Mouse (Mus musculus) C3H10T1/2 (cell line): ENCODE results near the gene Uba2. TPM values are rescaled to one million over a fixed set of nuclear protein-coding genes. Genes with fewer than 3 reads are reported as not detected.

Experiments used
- polyA plus RNA-seq, 2 experiments: library from polyadenylated mRNA; unstranded; fragments of >200 nt; fragmentation: generic; extraction: Trizol; gene quantifications; one replicate each; pipeline ENCODE4 v1.2.1; 2012; ENCODE audit warnings: missing spikeins in 2 of 2

The Uba2 gene
- 10 to 100 TPM; 12.7 to 51.9 TPM for polyA plus RNA-seq

DNA sequence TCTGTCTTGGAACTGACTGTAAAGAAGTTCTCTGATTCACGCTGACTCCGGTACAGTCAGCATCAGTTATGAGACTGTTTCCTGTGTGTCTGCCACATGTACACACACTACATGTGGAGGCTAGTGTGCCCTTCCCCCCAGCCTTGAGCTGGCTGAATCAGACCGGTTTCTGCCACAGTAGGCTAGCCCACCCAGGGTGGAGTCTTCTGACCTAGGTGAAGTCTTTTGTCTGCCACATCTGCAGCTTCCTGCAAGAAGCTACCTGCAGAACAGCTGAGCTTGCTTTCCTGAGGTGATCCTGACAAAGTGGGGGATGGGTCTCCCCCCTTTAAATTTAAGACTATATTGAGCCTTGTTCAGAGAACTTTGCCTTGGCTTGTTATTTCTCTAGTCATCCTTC lies at the start of gene Uba2:
Gene Uba2, minus strand, starts transcription at position 146 of the 400 bp plus-strand sequence.

DNA sequence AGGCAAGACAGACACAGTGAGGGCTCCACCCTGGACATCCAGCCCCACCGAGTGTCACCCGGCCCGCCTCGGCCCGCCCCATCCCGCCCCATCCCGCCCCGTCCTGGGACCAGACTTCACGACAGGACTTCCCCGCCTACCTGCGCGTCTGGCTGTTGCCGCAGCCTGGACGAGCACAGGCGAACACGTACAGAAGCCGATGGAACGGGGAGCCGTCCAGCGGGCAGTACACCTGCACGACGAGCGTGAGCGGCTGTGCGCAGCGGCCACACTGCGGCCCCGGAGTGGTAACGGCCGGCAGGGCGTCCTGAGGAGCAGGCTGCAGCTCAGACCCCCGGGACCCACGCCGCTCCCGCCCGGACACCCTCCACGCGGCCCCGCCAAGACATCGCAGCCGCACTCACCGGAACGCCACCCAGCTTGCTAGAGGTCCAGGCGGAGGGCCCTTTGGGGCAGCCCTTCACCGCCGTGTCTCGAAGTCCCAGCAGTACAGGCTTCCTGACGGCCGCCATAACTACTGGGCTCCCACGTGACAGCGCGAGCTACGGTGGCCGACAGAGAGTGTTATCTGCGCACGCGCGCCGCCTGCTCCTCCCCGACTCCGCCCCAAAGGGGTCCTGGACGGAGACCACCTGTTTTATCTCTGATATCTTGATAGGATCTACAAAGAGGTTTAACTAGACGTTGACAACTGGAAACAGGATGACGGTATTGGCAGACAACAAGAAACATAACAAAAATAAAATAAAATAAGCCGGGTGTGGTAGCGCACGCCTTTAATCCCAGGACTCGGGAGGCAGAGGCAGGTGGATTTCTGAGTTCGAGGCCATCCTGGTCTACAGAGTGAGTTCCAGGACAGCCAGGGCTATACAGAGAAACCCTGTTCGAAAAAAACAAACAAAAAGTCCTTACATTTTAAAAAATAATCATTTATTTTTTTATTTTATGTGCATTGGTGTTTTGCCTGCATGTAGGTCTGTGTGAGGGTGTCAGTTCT lies 27.0 kb upstream of the Uba2 start, which contains the start of gene Pdcd2l:
Gene Pdcd2l, minus strand, starts transcription at position 530 of the 997 bp plus-strand sequence.

DNA sequence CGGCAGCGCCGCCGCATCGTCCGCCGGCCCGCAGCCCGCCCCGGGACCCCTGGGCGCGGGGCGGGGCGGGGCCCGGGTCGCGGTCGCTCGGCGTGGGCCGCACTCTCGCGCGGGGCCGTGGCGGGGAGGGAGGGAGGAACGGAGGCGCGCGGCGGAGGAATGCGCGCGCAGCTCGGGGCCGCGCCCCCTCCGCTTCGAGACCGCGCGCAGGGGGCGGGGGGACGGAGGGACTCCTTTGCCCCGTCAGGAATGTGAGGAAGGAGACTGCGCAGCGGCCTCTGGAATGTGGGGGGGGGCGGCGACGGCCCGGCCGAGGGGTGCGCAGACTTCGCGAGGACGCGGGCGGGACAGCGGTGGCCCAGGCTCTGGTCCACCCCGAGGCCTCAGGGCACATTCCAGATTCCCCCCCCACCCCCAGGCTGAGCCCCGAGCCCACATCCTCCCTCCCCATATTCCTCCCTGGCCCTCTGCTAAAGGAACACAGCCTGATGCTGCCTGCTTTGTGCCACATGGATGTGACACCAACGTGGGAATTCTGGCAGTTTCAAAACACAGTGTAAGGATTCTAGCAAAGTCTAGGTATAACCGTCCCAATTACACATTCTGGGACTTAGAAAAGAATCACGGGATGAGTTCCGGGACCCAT lies 36.2 kb downstream of the Uba2 start, which contains the start of gene Wtip:
Gene Wtip, minus strand, starts transcription at position 152 of the 646 bp plus-strand sequence.

DNA sequence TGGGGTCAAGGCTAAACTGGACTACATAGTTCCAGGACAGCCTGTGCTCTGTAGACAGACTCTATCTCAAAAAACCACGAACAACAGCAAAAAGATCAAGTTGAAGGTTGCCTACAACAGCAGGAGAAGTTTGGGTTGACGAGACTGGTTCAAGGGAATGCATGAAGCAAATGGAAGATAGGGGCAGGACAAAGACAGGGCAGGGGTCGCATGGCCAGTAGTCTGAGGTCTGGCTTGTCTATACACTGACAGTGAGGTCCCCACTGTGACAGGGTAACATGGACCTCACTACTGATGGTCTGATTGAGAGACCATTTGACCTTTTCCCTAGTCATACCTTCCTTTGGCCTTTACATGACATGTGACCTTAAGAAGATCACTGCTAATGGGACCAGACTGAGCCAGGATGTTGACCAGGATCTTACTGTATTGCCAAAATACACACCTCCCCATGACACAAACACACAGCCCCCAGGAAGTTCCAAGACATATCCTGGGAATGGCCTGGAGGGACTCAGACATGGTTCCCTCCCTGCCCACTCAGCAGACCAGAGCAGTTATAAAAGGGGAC lies 74.4 kb downstream of the Uba2 start, which contains the start of gene Scgb1b30:
Gene Scgb1b30, plus strand, starts transcription at position 521 of the 571 bp plus-strand sequence.

Other genes starting within 250 kb of the Uba2 start
- gene Scgb2b26, start 224.6 kb downstream of the Uba2 start, polyA plus RNA-seq = not detected
- not detected for gene Scgb2b27, start 155.7 kb downstream of the Uba2 start, polyA plus RNA-seq
- not detected for gene Scgb1b27, start 148.1 kb downstream of the Uba2 start, polyA plus RNA-seq
- not detected for gene Scgb1b30, start 74.2 kb downstream of the Uba2 start, polyA plus RNA-seq
- 10 to 100 TPM; 34.4 to 36.7 TPM for gene Wtip, start 36.3 kb downstream of the Uba2 start, polyA plus RNA-seq
- gene Pdcd2l, start 27.1 kb upstream of the Uba2 start, polyA plus RNA-seq = 10 to 100 TPM; 21.8 to 24.0 TPM
- 100 to 1,000 TPM; 180 to 688 TPM for gene Gpi1, start 60.7 kb upstream of the Uba2 start, polyA plus RNA-seq
- under 1 TPM in 1 of 2 experiments, not detected in 1; 0.19 TPM for gene Gm6096, start 81.4 kb upstream of the Uba2 start, polyA plus RNA-seq
- gene 4931406P16Rik, start 144.0 kb upstream of the Uba2 start, polyA plus RNA-seq = 1 to 10 TPM in 1 of 2 experiments, under 1 TPM in 1; 0.36 to 6.1 TPM
- 10 to 100 TPM in 1 of 2 experiments, 1 to 10 TPM in 1; 4.1 to 26.5 TPM for gene Lsm14a, start 223.7 kb upstream of the Uba2 start, polyA plus RNA-seq